Mouse (Mus musculus) Muller cell, postnatal 12 days (primary cell): ENCODE data around the gene Blnk.

ENCODE experiments used
- DNase-seq: peaks from one replicate; pipeline ENCODE4 v3.0.0-alpha.2; 2015; ENCODE audit errors: inconsistent ontology term

Blnk gene

GRCm38 (mm10) chr19:40999569-40999968 is 5.2 kb upstream of the Blnk start:
- no peak for DNase-seq

DNA sequence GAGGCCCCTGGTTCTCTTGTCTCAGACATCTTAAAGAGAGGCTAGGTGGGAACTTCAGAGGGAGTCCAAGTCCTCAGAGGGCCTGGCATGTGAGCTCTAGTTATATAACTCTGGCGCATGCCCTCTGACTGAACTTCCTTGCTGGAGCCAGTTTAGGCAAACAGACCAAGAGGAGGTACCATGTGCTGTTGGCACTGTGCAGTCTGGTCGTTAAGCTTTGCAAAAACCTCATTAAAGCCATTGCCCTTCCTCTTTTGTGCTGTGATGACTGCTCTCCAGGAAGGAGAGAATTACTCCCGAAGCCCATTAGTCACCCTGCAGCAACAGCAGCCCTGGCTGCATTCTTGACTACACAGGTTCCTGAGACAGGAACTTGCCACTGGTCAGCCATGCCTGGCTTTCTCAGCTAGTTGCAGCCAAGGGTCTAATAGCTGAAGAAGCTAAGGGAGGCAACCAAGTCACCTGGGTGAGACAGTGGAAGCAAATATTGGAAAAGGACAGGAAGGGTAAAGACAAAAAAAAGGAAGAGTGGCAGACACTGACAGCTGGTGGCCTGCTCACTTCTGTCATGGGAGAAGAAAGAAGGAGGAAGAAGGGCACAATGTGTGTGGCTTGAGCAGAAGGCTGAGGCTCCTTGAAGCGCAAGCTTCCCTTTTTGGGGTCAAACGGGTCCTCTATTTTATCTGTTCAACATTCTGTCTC is 4.3 kb upstream of the Blnk start:
- peak; percentile 75 for DNase-seq

DNA sequence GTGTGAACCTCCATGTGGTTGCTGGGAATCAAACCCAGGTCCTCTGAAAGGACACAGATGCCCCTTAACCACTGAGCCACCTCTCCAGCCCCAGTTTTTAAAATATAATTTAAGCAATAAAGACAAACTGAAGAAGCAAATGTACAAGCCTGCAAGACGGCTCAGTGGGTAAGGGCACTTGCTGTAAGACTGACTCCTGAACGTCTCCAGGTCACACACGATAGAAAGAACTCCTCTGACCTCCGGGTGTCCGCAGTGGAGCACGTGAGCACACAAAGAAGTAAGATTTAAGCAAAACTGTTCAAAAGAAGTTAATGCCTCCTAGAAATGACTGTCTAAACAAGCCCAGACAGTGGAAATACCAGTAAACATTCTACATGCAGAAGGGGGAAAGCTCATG is 2.4 kb upstream of the Blnk start:
- no peak for DNase-seq

GRCm38 (mm10) chr19:40995449-40996401 is 1.4 kb upstream of the Blnk start:
- peak; percentile 89 for DNase-seq

DNA sequence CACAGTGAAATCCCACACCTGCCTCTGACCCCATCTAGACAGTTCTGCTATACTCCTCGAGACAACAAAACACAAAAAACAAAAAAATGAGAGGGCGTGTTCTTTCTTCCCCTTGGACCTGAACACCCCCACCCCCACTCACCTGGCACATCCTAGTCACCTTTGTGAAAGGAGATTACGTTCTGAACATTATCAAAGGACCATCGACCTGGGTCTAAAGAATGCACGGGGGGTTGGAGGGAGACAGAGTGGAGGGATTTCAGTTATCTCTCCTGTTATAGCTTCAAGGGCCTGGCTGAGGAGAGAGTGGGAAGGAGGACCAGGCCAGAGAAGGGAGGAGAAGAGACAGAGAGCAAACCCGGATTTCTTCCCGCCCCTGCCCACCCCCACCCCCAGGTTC is 576 bp upstream of the Blnk start:
- DNase-seq: no peak

GRCm38 (mm10) chr19:40993356-40993755 is 979 bp downstream of the Blnk start:
- no peak for DNase-seq

DNA sequence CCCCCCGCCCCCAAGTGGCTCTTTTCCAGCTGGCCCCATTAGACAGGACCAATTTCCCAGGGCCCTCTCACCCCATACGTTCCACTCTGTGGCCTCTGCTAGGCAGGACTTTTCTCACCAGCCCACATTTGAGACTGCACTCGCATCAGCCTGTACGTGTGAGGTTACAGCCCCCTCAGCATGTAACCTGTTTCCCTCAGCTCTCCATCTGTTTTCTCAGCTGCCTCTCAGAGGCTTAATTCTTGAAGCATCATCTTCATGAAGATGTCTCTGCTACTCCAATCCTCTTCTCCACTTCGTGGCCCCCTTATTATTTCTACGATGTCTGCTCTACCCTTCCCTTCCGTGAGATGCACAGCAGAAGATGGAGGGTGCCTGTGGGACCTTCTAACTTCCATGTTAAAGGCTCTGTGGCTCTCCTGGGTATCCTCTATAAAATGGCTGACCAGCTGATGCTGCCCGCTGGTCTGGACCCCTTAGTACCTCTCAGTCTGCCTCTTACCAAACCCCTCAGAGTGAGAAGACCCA is 1.8 kb downstream of the Blnk start:
- DNase-seq: no peak

- DNase-seq: no peak
Measured at GRCm38 (mm10) chr19:40992096-40992495, 2.2 kb downstream of the Blnk start.

- no peak for DNase-seq
Measured at GRCm38 (mm10) chr19:40991626-40992025, 2.7 kb downstream of the Blnk start.

- no peak for DNase-seq
Measured at GRCm38 (mm10) chr19:40990781-40991343, 3.5 kb downstream of the Blnk start.

DNA sequence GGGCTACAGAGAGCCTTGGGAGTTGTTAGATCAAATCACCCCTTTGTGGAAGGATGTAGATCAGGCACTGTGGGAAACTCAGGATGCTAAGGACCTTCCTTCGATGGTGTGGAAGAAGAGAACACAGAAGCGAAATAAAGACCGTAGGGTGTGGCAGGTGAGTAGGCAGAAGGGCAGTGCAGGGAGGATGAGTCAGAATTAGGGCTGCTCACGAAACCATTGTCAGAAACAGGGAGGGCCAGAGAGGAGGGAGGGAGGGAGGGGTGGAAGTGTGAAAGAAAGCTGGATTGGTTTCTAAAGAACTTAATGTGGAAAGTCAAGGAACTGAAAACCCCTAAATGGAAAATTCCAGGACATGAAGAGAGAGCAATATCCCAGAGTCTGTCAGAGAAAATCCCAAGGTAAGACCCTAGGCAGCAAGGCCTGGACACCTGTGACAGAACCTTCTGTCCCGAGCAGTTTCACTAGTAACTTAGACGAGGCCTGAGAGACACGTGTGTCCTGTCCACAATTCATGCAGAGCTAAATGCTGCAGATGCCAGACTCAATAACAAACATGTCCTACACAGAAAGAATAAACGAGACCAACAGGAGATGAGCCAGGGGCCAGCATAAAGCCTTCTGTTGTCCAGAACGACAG is 4.3 kb downstream of the Blnk start:
- DNase-seq: no peak

- DNase-seq: no peak
Measured at GRCm38 (mm10) chr19:40988856-40989255, 5.5 kb downstream of the Blnk start.

- no peak for DNase-seq
Measured at GRCm38 (mm10) chr19:40984536-40984935, 9.8 kb downstream of the Blnk start.

DNA sequence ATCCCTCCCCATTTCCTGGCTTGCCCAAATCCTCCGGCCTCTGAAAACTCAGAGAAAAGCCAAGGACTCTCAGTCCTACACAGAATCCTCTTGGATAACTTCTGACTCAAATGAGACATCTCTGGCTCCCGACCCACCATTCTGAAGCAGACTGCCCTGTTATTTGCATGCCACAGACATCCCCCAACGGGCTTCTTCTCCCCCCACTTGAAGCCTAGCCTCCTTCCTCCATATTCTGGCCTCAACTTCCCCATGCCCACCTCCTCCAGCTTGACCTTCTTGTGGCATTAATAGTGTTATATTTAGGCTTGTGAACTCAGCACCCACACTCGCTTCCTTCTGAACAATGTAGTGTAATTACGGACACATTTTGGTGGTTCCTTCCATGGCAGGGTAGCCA is 13.7 kb downstream of the Blnk start:
- no peak for DNase-seq

GRCm38 (mm10) chr19:40978026-40978425 is 16.3 kb downstream of the Blnk start:
- DNase-seq: no peak

DNA sequence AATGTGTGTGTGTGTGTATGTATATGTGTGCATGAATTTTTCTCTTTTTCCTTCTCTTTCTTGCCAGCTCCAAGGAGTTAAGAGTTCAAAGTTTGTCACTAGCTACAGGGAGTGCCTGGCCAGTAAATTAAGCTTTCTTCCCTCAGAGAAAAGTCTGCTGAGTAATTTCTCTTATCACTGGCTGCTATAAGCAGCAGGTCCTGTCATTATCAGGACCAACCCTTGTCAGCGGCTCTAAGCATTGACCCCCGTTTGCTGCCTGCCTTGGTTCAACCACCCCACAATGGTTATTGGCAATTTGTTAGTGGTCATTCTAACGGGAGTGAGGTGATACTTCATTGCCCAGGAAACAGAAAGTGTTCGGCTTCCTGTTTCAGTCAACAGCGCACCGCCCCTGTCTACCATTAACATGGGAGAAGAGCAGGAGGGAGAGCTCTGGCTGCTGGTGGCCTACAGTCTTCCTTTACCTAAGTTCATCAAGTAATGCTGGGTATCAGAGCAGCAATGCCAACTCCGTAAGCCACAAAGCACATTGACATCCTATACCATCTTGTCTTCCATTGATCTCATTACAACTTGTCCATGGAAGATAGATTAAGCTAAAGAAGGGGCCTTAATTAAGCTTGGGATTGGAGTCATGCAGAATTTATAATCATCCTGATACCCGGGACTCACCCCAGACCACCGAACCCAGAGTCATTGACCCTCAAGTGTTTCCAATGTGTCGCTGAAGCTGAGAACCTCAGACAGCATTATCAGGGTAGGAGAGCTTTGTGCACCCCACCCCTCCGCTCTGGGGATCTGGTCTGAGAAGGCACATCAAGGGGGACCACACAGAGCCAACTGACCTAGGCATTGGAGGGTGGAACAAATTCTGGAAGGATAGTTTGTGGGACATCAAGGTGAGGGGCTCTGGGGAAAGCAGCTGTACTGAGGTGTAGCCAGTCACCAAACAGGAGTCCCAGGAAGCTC is 17.1 kb downstream of the Blnk start:
- DNase-seq: no peak

DNA sequence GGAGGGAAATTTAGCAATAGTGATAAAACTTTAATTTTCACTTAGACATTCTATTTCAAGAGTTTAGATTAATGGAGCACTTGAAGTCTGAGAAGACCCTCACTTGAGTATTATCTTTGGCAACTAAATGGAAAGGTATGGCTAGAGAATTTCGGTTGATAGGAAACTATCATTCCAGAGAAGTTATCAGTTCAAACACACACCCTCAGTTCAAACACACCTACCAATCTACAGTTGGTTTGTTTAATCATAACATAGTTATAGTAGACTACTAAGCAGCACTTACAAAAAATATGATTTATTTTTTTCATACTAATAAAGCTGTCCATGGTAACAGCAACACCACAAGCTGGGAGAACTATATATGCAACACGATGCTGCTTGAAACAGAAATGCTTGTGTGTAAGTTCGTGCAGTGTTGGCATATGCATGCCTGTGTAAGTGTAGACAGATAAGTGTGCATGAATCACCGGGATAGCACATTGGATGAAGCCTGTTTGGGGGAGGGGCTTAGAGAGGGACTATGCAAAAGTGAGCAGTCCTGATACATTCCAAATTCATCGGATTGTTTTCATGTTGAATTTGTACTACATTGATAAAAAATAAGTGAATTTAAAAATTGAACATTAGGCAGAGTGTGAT is 22.9 kb downstream of the Blnk start:
- DNase-seq: no peak

GRCm38 (mm10) chr19:40970775-40971174 is 23.6 kb downstream of the Blnk start:
- DNase-seq: no peak

- no peak for DNase-seq
Measured at GRCm38 (mm10) chr19:40970301-40970700, 24.0 kb downstream of the Blnk start.
